Mouse (Mus musculus): Measurements from ENCODE around the gene Gm48552. TPM values are rescaled to one million over a fixed set of nuclear protein-coding genes. Genes with fewer than 3 reads are reported as not detected.

Gene Gm48552
- total RNA-seq, 2 experiments from 2014 or later, result 0.45 to 1.9 TPM

DNA sequence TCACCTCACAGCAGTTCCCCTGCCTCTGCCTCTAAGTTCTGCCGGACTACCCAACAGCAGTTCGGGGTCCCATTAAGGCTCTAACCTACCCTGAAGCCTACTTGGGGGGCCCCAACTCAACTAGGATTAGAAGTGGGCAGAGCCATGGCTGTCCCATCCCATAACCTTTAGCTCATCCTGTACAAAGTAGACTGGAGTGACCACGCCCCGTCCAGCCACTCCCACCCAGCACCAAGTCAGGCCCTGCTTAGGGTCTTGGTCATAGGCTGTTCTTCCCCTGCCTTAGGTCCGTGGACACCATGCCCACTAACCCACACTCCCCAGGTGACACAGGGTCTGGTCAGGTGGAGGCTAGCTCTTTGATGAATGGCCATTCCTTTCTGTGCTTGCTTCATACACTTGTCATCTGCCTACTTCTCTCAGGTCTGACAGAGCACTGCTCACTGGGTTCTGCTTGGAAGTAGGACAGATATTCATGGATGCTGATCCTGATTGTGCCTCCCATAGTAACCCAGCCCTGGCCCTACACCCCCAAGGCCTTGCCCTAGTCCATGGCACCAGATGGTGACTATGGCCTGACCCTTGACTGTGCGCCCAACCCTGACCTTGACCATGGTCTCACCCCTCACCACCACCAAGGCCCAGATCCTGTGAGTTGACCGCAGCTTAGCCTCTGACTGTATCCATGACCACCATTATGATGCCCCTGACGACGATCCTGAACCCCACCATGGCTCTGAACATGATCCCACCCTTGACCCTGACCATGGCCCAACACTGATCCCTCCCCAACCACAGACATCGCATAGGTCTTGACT is 30.5 kb downstream of the Gm48552 start:
- peak; percentile 22 for DNase-seq

DNA sequence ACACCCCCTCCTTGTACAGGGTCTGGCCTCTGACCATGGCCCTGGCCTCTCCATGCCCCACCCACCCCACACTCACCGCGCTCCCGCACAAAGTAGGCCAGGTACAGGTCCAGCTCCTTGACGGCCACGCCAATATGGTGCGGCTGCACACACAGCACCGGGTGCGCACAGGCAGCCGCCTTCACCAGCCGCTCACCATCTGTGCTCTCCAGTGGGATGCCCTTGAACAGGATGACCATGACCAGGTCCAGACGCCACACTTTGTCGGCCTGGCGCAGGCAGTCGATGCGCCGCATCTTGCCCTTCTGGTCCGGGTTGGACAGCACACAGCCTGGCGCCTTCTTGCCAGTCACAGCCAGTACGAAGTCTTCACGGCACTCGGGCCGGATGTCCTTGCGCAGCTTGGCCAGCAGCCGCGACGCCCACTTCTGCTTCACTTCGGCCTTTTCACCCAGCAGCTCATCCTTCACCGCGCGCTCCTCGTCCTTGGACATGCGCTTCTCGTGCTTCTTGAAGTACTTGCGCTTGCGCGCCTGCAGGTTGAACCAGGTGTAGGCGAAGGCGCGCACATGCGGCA is 31.5 kb downstream of the Gm48552 start:
- DNase-seq, result peak; percentile 71

DNA sequence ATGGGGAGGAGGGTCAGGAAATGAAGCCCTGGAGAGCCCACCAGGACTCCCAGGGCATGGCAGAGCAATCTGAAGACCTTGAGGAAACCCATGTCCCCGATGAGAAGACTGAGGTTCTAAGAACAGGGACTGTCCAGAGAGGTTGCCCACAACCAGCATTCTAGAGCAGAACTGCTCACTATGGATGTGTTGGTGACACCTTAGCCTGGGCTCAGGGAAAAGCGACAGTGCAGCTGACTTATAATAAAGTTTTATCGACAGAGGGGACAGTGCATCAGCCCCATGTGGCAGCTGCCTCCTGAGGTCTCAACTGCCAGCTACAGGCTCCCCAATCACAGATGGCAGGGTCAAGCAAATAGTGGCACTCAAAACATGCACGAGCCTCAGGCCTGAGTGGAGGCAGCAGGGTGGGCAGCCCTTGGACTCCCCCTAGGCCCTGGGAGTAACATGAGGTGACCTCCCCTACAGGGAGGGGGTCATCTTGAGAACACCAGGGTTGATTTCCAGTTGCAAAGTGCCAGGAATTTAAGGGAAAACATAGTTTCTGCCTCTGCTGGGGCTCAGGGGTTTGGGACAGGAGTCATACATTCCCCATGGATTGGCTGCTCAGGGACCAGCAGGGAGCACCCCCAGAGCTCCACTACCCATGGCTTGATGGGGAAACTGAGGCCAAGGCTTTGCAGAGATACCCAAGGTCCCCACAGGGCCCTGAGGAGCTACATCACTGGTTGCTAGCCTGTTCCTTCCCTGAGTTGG is 32.4 kb downstream of the Gm48552 start:
- peak; percentile 16 for DNase-seq

DNA sequence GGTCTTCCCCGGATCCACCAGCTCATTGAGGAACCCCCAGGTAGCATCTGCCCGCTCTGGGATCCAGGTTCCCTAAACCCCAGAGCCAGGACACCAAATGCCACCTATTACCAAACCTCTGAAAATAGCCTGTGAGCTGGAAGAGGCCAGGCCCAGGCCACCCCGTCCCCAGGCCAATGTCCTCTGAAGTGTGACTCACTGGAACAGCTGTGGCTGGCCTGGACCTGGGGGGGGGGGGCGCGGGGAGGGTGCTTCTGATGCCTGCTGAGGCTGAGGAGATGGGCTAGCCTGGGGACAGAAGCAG is 32.9 kb downstream of the Gm48552 start:
- DNase-seq, result peak; percentile 49

DNA sequence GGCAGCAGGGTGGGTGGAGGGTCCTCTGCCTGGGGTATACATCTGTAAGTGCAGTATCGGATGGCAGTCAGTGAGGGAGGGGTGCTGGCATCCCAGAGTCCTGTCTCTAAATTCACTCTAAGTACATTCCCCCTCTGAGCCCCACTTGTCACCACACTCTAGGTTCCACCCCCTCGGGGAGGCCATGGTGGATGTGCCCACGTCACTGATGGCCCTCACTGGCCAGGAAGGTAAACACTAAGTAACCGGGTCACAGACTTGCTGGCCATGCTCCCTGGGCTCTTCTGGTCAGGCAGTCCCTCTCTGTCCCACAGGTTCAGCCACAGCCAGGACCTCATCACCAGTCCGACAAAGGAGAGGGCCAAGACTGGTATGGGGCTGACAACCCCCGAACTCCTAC is 33.4 kb downstream of the Gm48552 start:
- DNase-seq, result peak; percentile 24

DNA sequence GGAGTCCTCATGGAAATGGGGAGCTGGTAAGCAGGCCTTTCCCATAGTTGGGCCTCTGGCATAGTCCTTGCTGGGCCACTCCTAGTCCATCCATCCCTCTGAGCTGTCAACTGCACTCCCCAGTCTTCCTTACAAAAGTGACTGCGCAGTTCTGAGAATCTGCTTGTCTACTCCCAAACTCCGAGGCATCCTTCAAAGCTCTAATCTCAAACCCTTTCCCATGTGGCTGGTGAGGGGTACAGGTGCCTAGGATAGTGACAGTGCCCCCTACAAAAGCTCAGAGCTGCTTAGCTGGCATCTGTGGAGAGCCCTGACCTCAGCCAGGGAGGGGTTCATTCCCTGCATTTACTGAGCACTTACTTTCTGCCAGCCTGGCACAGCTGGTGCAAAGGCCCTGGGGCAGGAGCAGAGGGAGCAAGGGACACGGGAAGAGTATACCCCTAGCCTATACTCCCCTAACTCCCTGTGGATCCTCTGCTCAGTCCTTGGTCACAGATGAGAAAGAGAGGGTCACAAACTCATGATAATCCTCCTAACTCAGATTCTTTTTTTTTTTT is 33.9 kb downstream of the Gm48552 start:
- no peak for DNase-seq

DNA sequence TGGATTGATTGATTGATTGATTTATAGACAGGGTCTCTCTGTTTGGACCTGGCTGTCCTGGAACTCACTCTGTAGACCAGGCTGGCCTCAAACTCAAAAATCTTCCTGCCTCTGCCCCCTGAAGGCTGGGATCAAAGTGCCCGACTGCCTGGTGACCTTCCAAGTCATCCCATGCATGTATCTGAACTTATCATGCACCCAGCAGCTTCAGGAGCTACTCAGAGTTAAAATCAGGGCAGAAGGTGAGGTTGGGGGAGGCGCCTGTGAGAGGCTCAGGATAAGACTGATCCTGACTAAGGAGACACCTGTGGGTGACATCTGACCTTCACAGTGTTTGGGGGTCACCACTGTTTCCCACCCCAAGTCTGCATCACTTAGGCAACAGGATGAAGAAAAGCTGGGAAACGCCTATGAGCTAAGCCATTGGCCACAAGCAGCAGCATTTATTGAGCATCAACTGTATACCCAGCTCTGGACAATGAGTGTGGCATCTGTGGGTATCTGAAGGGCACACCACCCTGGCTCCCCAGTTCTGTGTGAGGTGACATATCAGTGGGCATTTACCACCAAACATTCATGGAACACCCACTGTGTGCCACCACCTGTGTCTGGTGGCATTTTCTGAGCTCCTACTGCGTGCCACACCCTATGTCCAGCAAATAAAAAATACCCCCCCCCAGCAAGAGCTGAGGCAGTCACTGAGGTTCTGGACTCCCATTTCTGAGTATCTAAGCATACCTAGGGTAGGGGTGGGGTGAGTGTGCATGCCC is 34.9 kb downstream of the Gm48552 start:
- DNase-seq, result no peak

DNA sequence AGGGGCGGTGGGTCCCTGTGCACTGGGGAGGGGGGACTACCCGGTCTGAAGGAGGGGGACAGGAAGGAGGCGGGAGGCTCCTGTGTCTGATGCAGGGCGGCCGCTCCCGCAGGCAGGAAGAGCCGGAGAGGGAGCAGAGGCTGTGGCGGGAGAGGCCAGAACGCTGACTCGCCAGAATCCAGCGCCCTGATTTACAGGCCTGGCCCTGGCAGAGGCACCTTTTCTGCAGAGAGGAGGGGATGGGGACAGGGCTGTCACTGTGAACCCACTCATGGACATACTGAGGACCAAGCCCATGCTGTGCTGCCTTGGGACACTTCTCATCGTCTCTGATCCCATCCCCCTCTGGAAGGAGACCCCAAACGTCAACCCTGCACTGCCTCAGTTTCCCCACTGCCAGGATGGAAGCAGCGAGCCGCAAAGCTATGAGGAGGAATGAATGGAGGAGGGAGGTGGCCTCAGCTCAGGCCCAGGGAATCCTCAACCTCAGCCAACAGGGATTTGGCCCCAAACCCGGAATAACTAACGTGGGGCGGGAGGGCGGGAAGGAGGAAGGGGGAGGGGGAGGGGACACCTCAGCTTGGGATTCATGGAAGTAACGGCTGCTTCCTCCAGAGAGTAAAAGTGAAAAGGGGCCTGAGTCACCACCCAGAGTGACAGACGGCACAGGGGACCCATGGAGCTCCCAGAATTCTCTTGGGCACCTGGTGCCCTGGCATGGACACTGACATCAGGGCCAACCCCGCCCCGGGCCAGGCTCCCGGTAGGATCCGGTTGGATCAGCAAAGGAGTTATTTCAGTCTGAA is 35.6 kb downstream of the Gm48552 start:
- DNase-seq, result peak; percentile 85

DNA sequence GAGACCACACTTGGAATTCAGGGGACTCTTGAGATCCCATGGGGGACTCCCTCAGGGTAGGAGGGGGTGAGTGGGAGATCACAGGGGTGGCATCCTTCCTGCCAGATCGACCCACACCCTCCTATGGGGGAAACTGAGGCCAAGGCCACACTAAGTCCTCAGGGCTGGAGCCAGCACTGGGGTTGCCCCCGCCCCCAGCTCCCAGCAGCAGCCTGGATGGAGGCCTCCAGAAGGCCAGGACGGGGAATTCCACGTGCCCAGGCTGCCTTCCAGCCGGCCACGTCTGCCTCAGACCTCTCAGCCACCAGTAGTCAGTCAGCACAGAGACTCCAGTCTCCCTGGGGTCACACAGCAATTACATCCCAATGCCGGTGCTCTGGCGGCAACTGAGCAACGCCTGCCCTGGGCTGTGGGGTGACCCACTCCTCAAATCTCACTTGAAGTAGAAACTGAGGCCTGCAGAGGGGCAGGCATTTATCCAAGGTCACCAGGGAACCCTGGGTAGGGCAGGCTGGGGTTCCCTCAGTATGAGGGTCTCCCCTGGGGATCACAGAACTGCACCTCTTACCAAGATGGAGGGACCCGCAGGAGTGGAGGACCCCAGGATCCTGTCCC is 36.5 kb downstream of the Gm48552 start:
- peak; percentile 67 for DNase-seq

DNA sequence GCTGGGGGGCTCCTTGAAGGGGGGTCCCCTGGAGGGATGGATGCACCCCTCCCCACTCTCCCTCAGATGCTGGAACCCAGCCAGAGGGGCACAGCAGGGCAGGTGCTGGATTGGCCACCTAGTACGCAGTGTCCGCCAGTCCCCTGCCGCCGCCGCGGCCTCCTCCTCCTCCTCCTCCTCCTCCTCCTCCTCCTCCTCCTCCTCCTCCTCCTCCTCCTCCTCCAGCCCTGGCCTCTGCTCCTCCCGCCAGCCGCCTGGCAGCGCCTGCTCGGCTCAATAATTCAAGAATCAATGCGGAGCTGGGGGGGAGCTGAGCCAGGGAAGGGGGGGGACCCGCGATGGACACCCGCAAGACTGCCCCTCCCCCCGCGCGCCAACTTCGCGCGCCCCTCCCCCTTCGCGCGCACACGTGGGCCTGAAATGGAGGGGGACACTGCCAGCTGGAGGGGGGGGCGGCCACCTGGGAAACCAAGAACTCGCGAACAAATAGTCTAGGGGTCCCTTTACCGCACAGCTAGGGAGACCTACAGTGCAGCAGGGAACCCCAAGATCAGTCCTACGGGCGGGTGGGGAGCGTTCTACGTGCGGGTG is 37.4 kb downstream of the Gm48552 start:
- DNase-seq, result peak; percentile 46

DNA sequence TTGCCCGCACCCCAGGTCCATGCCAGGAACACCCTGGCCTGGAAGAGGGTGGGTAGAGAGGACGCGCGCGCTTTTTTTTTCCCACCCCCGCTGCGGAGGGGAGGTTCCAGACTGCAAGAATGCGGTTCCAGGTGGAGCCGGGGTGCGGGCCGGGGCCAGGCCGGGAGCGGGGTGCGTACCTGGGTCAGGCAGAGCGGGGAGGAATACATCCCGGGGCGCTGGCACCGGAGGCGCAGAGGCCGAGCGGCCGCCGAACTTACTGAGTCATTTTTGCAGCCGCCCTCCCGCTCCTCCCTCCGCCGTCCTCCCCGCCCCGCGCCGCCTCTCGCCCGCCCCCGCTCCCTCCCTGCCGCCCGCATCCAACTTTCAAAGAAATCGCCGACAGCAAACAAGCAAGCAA is 38.1 kb downstream of the Gm48552 start:
- DNase-seq, result peak; percentile 91

DNA sequence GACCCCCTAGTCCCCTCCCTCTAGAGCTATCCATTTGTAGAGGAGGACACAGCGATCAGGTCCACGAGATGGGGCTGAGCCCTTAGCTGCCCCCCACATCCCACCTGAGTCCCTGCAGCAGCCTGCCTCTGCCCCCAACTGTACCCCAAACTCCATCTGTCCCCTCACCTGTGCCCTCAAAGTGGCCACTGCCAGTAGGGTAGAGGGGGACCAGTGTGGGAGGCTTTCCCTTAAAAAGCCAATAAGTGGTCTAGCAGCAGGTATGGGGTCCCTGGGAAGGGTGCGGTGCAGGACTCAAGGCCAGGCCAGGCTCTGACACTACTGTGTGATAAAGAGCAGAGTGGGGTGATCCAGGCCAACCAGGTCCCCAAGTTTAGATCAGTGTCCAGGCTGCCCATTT is 38.5 kb downstream of the Gm48552 start:
- no peak for DNase-seq

DNA sequence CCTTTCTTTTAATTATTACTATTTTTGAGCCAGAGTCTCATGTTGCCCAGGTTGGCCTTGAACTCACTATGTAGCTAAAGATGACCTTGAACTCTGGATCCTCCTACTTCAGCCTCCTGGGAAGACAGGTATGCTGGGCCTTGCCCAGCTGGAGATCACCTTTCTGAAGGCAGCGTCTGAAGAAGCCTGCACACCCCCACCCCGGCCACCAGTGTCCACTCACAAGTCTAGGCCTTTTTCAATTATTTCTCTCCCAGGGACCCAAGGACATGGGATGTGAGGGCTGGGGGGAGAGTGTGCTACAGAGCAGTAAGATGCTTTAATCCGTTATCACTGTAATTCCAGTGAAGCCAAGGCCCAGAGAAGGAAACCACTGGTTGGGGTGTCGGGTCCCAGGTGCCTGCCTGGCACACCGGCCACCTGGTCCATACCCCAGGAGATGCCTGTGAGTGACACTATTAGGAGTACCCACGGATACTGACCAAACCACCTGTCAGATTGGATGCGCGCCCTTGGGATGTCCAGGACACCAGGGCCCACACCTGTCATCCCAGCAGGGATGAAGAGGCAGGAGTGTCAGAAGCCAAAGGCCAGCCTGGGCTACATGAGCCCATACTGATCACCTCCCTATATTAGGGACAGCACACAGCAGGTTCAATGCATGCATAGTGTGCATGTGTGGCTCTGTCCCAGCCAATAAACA is 39.1 kb downstream of the Gm48552 start:
- DNase-seq, result no peak

DNA sequence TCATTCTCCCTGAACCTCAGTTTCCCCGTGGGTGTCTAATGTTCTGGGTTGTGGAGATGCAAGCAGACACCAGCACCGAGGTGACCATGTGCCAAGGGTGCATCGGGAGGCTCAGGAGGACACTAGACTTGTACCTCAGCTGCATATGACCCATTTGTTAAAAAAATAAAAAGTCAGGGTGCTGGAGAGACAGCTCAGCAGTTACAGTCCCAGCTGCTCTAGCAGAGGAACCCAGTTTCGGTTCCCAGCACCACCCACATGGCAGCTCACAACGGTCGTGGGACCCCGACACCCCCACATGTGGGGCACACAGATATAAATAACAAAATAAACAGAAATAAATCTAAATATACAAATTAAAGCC is 39.7 kb downstream of the Gm48552 start:
- DNase-seq, result no peak

DNA sequence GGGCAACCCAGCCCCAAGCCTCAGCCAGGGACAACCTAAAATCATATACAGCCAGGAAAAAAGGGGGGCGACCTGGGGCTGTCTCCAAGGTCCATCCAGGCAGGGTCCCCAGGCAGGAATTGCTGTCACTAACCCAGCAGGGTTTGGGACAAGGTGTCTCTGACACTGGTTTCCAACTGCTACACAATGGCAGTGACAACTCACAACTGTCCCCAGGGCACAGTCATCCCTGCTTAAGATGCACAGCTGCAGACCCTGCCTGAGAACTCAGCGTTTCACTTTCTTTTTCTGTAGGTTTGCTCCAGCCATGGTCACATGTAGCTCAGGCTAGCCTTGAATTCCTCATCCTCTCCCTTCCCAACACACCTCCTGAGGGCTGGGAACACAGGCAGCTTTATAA is 40.3 kb downstream of the Gm48552 start:
- DNase-seq, result no peak

DNA sequence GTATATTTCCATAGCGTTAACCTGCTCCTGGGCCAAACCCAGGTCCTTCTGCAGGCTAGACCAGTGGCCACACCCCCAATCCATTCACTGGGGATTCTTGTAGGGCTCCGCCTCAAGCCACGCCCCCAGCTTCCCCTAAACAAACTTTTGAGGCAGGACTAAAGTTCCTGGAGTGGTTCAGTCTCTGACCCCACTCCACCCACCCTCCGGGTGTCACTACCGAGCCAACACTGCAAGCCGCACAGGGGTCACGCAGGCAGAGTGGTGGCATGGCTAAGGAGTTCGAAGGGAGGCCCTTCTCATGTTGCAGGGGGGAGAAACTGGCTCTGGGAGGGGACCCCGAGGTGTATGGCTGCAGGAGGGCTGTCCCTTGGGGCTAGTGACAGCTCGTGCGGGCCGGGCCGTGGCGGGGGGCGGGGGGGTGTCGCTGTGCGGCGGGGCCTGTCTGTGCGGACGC is 40.8 kb downstream of the Gm48552 start:
- DNase-seq, result peak; percentile 91

DNA sequence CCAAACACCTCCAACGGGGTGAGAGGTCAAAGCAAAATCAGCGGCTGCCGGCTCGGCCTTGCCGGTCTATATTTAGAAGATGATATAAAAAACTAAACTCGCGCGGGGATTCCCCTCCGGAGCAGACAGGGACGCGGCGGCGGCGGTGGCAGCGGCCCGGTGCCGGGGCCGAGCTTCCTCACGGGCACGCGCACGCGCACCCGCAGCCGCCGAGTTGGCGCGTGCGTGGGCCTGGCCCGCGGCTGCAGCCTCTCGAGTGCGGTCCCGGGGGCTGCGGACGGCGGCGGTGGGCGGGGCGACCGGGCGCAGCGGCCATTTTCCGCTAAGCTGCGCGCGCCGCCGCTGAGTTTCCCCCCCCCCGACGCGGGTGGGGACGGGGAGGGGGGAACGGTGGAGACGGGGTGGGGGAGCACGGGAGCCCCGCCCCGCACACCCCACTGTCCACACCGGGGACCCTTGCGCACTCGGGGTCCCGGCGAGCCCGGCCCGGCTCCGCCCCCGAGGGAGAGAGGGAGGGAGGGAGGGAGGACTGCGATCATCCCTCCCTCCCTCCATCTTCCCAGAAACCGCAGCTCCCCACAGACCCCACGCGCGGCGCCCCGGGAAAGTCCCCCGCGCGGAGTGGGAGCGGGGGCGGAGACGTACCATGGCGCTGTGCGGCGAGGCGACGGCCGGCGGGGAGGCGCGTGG is 41.5 kb downstream of the Gm48552 start:
- peak; percentile 87 for DNase-seq

DNA sequence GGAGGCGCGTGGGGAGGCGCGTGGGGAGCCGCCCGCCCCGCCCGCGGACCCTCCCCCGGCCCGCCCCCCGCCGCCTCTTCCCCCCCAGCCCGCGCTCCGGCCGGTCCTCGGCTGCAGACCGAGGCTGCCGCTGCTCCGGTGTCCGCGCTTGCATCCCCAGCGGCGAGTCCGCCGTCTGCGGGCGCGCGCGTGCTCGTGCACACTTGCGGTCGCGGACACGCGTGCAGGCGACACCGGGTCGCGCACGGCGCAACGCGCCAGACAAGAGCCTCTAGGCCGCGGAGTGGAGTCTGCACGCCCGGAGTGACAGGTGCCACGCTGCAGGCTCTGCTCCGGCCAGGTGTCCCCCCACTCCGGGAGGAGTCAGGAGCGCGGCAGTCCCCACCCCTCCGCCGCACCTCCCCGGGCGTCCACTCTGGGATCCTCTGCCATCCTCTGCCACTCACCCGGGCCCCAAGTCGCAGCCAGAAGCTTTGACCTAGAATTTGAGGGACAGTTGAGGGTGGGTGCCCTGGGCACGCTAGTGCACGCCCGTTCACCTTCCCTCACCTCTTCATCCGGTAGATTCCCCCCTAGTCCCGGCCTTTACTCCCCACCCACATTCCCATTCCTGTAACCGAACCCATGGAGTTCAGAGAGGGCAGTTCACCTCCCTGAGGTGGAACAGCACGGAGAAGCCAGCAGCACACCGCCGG is 42.2 kb downstream of the Gm48552 start:
- peak; percentile 70 for DNase-seq
